Mouse (Mus musculus): Measurements from ENCODE around the gene Fam131b.

DNA sequence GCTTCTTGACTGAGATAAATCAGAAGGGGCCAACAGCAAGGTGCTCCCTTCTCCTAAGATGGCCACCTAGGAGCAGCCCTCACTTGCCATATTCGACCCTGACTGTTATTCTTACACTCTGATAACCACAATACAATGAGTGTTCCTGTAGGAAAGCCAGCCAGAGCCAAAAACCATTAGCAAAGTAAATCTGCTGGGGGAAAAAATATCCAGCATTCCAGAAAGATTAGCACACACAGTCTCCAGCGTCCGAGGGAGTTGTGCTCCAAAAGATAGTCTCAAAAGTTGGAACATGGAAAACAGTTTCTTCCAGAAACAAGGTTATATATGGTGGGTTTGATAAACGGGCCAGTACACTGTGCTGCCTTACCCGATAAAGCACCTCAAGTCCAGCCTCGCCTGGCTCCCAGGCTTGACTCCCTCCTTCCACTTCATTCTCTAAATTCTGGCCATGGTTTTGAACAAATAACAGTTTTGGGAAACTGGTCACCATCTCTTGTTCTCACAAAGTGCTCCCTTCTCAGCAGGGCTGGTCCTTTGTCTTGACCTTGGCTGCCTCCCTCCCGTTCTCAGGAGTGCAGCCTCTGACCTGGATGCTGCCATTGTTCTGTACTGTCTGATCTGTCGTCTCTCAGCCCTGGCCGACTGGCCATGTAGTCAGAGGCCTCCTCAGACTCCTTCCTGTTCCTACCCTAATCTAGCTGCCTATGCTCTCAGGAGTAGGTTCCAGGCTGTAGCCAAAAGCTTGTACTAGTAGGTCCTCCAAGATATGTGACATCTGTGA, 35.1 kb upstream of the Fam131b start:
- TF ChIP-seq POLR2A (IDR thresholded peaks at IDR 0.05; ENCODE audit: low read depth, low read length) (no peak), CTCF (IDR thresholded peaks at IDR 0.05; ENCODE audit: extremely low read depth, insufficient read depth, insufficient read length, insufficient replicate concordance) (no peak)
